Mouse (Mus musculus) hindbrain, embryonic 11.5 days (tissue): ENCODE data around the gene Cnga4. TPM values are rescaled to one million over a fixed set of nuclear protein-coding genes. Genes with fewer than 3 reads are reported as not detected.
A peak's percentile ranks its signal among the peaks of the same experiment; 100 is the strongest.
"Not testable (repeated sequence)": the region's sequence is repeated elsewhere in the genome, so short reads cannot be mapped to it uniquely, and the experiment has no call there.

ENCODE experiments used
- ATAC-seq: fragments of 200-750 bp; cut with Nextera tagmentation; 2 replicates; pipeline ENCODE4 v1.8.0; 2017; ENCODE audit warnings: mild to moderate bottlenecking, moderate TSS enrichment, moderate library complexity; ENCODE audit not compliant: low FRiP score
- DNase-seq: peaks from one replicate; pipeline ENCODE4 v3.0.0-alpha.2; 2015; ENCODE audit warnings: low spot score
- H3K27ac ChIP-seq: fragments of 300-500 bp; sonication (generic); 2 replicates; pipeline ENCODE4 v1.5.1; 2014; ENCODE audit warnings: mild to moderate bottlenecking, low read depth, low read length
- H3K27me3 ChIP-seq: fragments of 300-500 bp; sonication (generic); 2 replicates; pipeline ENCODE4 v1.6.1; 2014; ENCODE audit warnings: mild to moderate bottlenecking, low read length, moderate library complexity, mixed read lengths; ENCODE audit not compliant: control insufficient read depth, insufficient read depth
- H3K36me3 ChIP-seq: fragments of 300-500 bp; sonication (generic); 2 replicates; pipeline ENCODE4 v1.6.1; 2014; ENCODE audit warnings: mild to moderate bottlenecking, low read length, moderate library complexity, mixed read lengths; ENCODE audit not compliant: control insufficient read depth, insufficient read depth
- H3K4me1 ChIP-seq: fragments of 300-500 bp; sonication (generic); replicated peaks from 2 replicates; pipeline ENCODE4 v1.6.1; 2014; ENCODE audit warnings: low read length, mixed read lengths; ENCODE audit not compliant: control insufficient read depth, insufficient read depth
- H3K4me2 ChIP-seq: fragments of 300-500 bp; sonication (generic); replicated peaks from 2 replicates; pipeline ENCODE4 v1.6.1; 2014; ENCODE audit warnings: mild to moderate bottlenecking, low read depth, low read length
- H3K4me3 ChIP-seq: fragments of 300-500 bp; sonication (generic); 2 replicates; pipeline ENCODE4 v1.5.1; 2014; ENCODE audit warnings: low read depth, low read length
- H3K9ac ChIP-seq: fragments of 300-500 bp; sonication (generic); 2 replicates; pipeline ENCODE4 v1.6.1; 2014; ENCODE audit warnings: low read depth, low read length
- H3K9me3 ChIP-seq: fragments of 300-500 bp; sonication (generic); 2 replicates; pipeline ENCODE4 v1.6.1; 2016; ENCODE audit warnings: low read length; ENCODE audit not compliant: control insufficient read depth
- WGBS: fragments of 180-500 bp; shearing (Covaris S2); extraction: QIAGEN DNeasy Blood & Tissue Kit; methylation state at CpG from one replicate; pipeline ENCODE4 v1.1.7; 2014; 5-methylcytosine and 5-hydroxymethylcytosine counted together
- polyA plus RNA-seq: library from polyadenylated mRNA; unstranded; fragments of >200 nt; fragmentation: Nextera tagmentation; extraction: Ambion mirVana; gene quantifications from 2 replicates; pipeline ENCODE4 v1.2.1, GENCODE M21; 2014

Cnga4 gene
- 0.15 TPM in 1 of 2 replicates, not detected in the other for polyA plus RNA-seq

GRCm38 (mm10) chr7:105404268-105404667 is at the start of gene Cnga4:
TSS of gene Cnga4 (plus strand) at chr7:105404568.
- 78% methylated on average over 5 of the region's 5 CpGs for WGBS
- no peaks in the 10 kb centered on the region for H3K9me3 ChIP-seq
- H3K36me3 ChIP-seq, result no peaks in the 10 kb centered on the region
- H3K4me2 ChIP-seq, result no peak within 1 kb of the TSS
- no peak within 1 kb of the TSS for H3K4me3 ChIP-seq
- DNase-seq, result no peak
- no peaks in the 10 kb centered on the region for H3K27me3 ChIP-seq
- no peak for ATAC-seq
- H3K9ac ChIP-seq, result no peak within 1 kb of the TSS
- 0 out of 2 replicates have a peak, but pooled peaks cover 1% of the 10 kb centered on the region for H3K4me1 ChIP-seq
- no peak within 1 kb of the TSS for H3K27ac ChIP-seq

- WGBS, result no CpG with 5 or more reads among the region's 5 CpGs
- not testable (repeated sequence) for H3K27ac ChIP-seq, H3K27me3 ChIP-seq, H3K4me3 ChIP-seq, H3K4me2 ChIP-seq, DNase-seq, H3K4me1 ChIP-seq, H3K9me3 ChIP-seq, H3K9ac ChIP-seq, H3K36me3 ChIP-seq
- peak; percentile 85 for ATAC-seq
Observed at GRCm38 (mm10) chr7:105356064-105356463, 48.3 kb upstream of the Cnga4 start.

GRCm38 (mm10) chr7:105356487-105356886 is 47.9 kb upstream of the Cnga4 start:
- H3K27ac ChIP-seq, H3K4me3 ChIP-seq, H3K9ac ChIP-seq, H3K27me3 ChIP-seq, H3K4me2 ChIP-seq, H3K36me3 ChIP-seq, DNase-seq, H3K9me3 ChIP-seq, H3K4me1 ChIP-seq: not testable (repeated sequence)
- peak; percentile 100 for ATAC-seq
- 97% methylated on average over 1 of the region's 2 CpGs for WGBS

GRCm38 (mm10) chr7:105361713-105362112 is 42.7 kb upstream of the Cnga4 start:
- no peak for DNase-seq
- ATAC-seq, result no peak
- H3K4me1 ChIP-seq, result no peaks in the 10 kb centered on the region
- H3K36me3 ChIP-seq, result no peaks in the 10 kb centered on the region
- no peaks in the 10 kb centered on the region for H3K27me3 ChIP-seq
- WGBS, result 81% methylated on average over 2 of the region's 2 CpGs
- H3K4me3 ChIP-seq, result no peak overlapping the region
- H3K4me2 ChIP-seq, result no peak overlapping the region
- no peak overlapping the region for H3K9ac ChIP-seq
- no peak overlapping the region for H3K27ac ChIP-seq
- H3K9me3 ChIP-seq, result no peaks in the 10 kb centered on the region

GRCm38 (mm10) chr7:105367268-105367667 is 37.1 kb upstream of the Cnga4 start:
- no peak overlapping the region for H3K4me3 ChIP-seq
- ATAC-seq (no peak), DNase-seq (no peak)
- no peaks in the 10 kb centered on the region for H3K36me3 ChIP-seq
- H3K27me3 ChIP-seq, result no peaks in the 10 kb centered on the region
- no peaks in the 10 kb centered on the region for H3K9me3 ChIP-seq
- no peak overlapping the region for H3K9ac ChIP-seq
- no peak overlapping the region for H3K4me2 ChIP-seq
- H3K4me1 ChIP-seq, result no peaks in the 10 kb centered on the region
- H3K27ac ChIP-seq, result no peak overlapping the region
- WGBS, result 90% methylated on average over 5 of the region's 5 CpGs

DNA sequence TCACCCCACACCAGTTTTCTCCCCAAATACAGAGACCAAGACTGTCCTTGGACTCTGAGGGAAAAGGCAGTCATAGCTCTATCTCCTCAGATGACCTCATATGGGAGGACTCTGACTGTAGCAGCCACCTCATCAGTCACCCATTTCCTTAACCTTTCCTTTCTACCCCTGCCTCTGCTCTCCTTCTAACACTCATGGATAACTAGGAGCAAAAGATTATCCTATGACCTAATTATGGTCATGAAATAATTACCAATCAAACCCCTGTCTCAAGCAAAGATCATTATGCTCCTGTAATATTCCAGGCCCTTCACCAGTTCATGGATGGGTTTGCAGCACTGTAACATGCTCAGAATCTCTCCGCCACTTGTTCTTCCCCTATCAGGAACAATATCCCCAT is 36.4 kb upstream of the Cnga4 start, which contains the start of gene Olfr692:
Gene Olfr692 (plus strand): TSS at position 301 of the 400 bp plus-strand sequence.
- ATAC-seq, result no peak
- Histone ChIP-seq H3K36me3 (no peaks in the 10 kb centered on the region), H3K4me3 (no peak within 1 kb of the TSS), H3K4me2 (no peak within 1 kb of the TSS), H3K9me3 (no peaks in the 10 kb centered on the region), H3K4me1 (no peaks in the 10 kb centered on the region), H3K9ac (no peak within 1 kb of the TSS), H3K27ac (no peak within 1 kb of the TSS), H3K27me3 (no peaks in the 10 kb centered on the region)
- WGBS, result 90% methylated on average over 1 of the region's 1 CpGs
- DNase-seq, result no peak

- no peaks in the 10 kb centered on the region for H3K27me3 ChIP-seq
- no peaks in the 10 kb centered on the region for H3K9me3 ChIP-seq
- no peaks in the 10 kb centered on the region for H3K36me3 ChIP-seq
- no peak overlapping the region for H3K9ac ChIP-seq
- no peak overlapping the region for H3K4me3 ChIP-seq
- H3K4me2 ChIP-seq, result no peak overlapping the region
- H3K4me1 ChIP-seq, result no peaks in the 10 kb centered on the region
- no peak overlapping the region for H3K27ac ChIP-seq
- DNase-seq, result no peak
- ATAC-seq, result no peak
- 98% methylated on average over 4 of the region's 4 CpGs for WGBS
Observed at GRCm38 (mm10) chr7:105368521-105368920, 35.8 kb upstream of the Cnga4 start.

DNA sequence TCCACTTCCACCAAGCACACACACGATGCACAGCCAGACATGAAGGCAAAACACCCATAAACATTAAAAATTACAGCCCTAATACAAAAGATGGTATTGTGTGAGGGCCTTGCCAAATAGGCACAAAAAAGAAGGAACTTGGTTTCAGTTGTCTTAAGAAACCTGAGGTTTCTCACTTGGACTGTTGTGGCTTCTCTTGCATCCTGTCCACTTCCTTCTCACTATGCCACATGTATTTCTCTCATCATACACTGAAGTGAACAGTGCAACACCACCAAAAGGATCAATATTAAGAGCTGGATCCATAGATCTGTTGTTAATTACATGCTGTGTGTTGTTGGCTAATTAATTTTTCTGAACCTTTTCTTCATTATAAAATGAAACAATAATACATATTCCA is 31.5 kb upstream of the Cnga4 start:
- H3K4me1 ChIP-seq, result no peaks in the 10 kb centered on the region
- H3K4me3 ChIP-seq, result no peak overlapping the region
- ATAC-seq (no peak), DNase-seq (no peak)
- H3K4me2 ChIP-seq, result no peak overlapping the region
- H3K9me3 ChIP-seq, result no peaks in the 10 kb centered on the region
- no peaks in the 10 kb centered on the region for H3K36me3 ChIP-seq
- H3K27me3 ChIP-seq, result no peaks in the 10 kb centered on the region
- WGBS, result 96% methylated on average over 1 of the region's 1 CpGs
- H3K27ac ChIP-seq, result no peak overlapping the region
- H3K9ac ChIP-seq, result no peak overlapping the region

DNA sequence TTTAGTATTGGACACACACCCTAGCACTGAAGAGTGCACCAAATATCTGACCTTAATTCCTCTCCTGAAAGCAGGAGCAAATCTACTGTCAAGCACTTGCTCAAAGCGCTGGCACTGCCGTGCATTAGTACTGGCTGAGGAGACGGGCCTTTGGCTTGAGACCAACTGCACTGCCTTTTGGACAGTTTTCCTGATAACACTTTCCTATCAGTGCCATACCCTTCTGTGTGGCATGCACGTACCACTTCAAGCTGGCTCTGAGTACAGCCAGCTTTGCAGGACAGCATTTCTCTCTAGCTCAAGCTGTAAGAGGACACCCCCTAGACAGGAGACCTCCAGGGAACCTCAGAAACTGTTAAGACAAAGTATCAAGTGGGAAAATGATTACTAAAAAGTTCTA is 30.9 kb upstream of the Cnga4 start:
- 94% methylated on average over 4 of the region's 4 CpGs for WGBS
- no peaks in the 10 kb centered on the region for H3K9me3 ChIP-seq
- H3K27me3 ChIP-seq, result no peaks in the 10 kb centered on the region
- no peaks in the 10 kb centered on the region for H3K36me3 ChIP-seq
- ATAC-seq (no peak), DNase-seq (no peak)
- H3K27ac ChIP-seq, result no peak overlapping the region
- H3K4me1 ChIP-seq, result no peaks in the 10 kb centered on the region
- no peak overlapping the region for H3K4me3 ChIP-seq
- H3K9ac ChIP-seq, result no peak overlapping the region
- no peak overlapping the region for H3K4me2 ChIP-seq
